Mouse (Mus musculus) spleen, adult 2 months (tissue): Measurements from ENCODE around the gene Cp. TPM values are rescaled to one million over a fixed set of nuclear protein-coding genes. Genes with fewer than 3 reads are reported as not detected.

Experiments used
- DNase-seq, 2 experiments: peaks; one replicate each; pipeline versions ENCODE4 v3.0.0 to v3.0.0-alpha.2; 2012 to 2021; ENCODE audit warnings: low spot score in 2 of 2, low read depth in 1 of 2
- H3K27ac ChIP-seq: fragments of 200-500 bp; 2 replicates; pipeline ENCODE4 v1.5.1; 2012; ENCODE audit warnings: low read length, inconsistent platforms; ENCODE audit not compliant: insufficient read depth
- H3K27me3 ChIP-seq: fragments of 200-500 bp; 2 replicates; pipeline ENCODE4 v1.6.1; 2012; ENCODE audit warnings: mild to moderate bottlenecking, moderate library complexity, low read length, inconsistent platforms; ENCODE audit not compliant: control insufficient read depth, insufficient read depth
- H3K36me3 ChIP-seq: fragments of 200-500 bp; 2 replicates; pipeline ENCODE4 v1.6.1; 2012; ENCODE audit warnings: mild to moderate bottlenecking, low read length, inconsistent platforms; ENCODE audit not compliant: control insufficient read depth, insufficient read depth
- H3K4me1 ChIP-seq: fragments of 200-500 bp; 2 replicates; pipeline ENCODE4 v1.6.1; 2011; ENCODE audit warnings: inconsistent platforms; ENCODE audit not compliant: control insufficient read depth, insufficient read depth, insufficient read length
- H3K4me3 ChIP-seq: fragments of 200-500 bp; 2 replicates; pipeline ENCODE4 v1.5.1; 2011; ENCODE audit warnings: mild to moderate bottlenecking, inconsistent platforms; ENCODE audit not compliant: insufficient read depth, insufficient read length; ENCODE audit errors: extremely low read depth
- CTCF ChIP-seq: fragments of 200-500 bp; IDR thresholded peaks from 2 replicates; pipeline ENCODE4 v1.5.1; 2011; ENCODE audit warnings: mild to moderate bottlenecking, inconsistent platforms; ENCODE audit not compliant: insufficient read depth, insufficient read length, insufficient replicate concordance; ENCODE audit errors: extremely low read depth
- POLR2A ChIP-seq: fragments of 200-500 bp; IDR thresholded peaks from 2 replicates; pipeline ENCODE4 v1.6.1; 2011; ENCODE audit warnings: low read depth, low read length, inconsistent platforms
- WGBS: fragments of 180-500 bp; shearing (Covaris S2); methylation state at CpG from one replicate; pipeline ENCODE4 v1.1.7; 2018; 5-methylcytosine and 5-hydroxymethylcytosine counted together
- polyA plus RNA-seq: library from polyadenylated mRNA; depleted of rRNA; stranded (reverse); fragments of >200 nt; gene quantifications from 2 replicates; pipeline ENCODE4 v1.2.3, GENCODE M21; 2012

Gene Cp
- polyA plus RNA-seq, 1 experiment, result 6.3 TPM

DNA sequence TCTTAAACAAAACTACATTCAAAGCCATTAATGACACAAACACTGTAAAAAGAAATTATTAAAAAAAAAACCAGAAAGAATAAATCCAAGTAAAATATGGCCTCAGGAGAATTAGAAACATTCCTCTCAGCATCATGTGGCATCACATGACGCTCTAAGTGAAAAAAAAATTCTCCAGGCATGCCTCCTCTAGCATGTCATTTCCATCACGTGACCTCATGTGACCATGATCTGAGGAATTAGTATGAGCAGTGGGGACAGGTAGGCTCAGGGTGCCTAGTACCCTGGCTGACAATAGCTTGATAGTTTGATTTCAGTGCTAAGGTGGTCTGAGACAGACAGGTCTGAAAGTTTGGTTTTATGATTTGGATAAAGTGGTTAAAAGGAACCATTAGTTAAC is 24.3 kb downstream of the Cp start:
- Histone ChIP-seq H3K36me3 (no peaks in the 10 kb centered on the region), H3K27ac (no peak overlapping the region), H3K4me3 (no peak overlapping the region), H3K4me1 (no peaks in the 10 kb centered on the region), H3K27me3 (no peaks in the 10 kb centered on the region)
- TF ChIP-seq CTCF (no peak), POLR2A (no peak)
- 87% methylated on average over 2 of the region's 2 CpGs for WGBS
- DNase-seq, result no peak

DNA sequence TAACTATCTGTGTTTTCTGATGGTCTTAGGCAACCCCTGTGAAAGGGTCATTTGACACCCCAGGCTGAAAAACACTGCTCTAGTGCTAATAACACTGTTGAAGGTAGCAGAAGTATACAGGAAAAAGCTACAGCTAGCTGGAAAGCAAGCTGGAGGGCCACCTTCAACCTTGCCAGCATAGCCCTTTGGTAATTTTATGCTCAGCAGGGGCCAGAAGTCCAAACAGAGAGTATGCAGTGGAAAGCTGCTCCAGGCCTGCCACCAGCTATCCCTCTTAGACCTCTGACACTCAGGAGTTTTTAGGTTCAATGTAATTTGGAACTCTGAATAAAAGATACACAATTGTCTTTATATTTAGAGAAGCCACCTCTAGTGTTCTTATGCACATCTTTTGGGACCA is 26.0 kb downstream of the Cp start:
- no peak for DNase-seq
- no peaks in the 10 kb centered on the region for H3K4me1 ChIP-seq
- no peak overlapping the region for H3K4me3 ChIP-seq
- no peak overlapping the region for H3K27ac ChIP-seq
- no peak for TF ChIP-seq CTCF
- no peak for TF ChIP-seq POLR2A
- no peaks in the 10 kb centered on the region for H3K36me3 ChIP-seq
- no peaks in the 10 kb centered on the region for H3K27me3 ChIP-seq

DNA sequence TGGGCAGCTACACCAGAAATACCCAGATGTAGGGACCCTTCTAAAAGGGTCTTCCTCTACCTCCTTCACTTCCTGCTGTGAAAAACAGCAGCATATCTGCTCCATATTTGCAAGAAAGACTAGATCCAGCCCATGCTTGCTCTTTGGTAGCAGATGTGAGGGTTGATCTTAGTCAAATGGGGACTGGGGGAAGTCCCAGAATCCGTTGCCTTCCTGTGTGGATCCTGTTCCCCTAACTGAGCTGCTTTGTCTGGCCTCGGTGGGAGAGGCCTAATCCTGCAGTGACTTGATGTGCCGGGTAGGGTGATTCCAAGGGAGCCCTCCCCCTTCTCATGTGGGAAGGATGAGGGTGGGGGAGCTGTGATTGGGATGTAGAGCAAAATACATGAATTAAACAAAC is 29.3 kb downstream of the Cp start:
- Histone ChIP-seq H3K4me1 (no peaks in the 10 kb centered on the region), H3K27me3 (no peaks in the 10 kb centered on the region), H3K27ac (no peak overlapping the region), H3K4me3 (no peak overlapping the region), H3K36me3 (no peaks in the 10 kb centered on the region)
- DNase-seq, result no peak
- TF ChIP-seq POLR2A (no peak), CTCF (no peak)
- WGBS, result 66% methylated on average over 3 of the region's 3 CpGs

DNA sequence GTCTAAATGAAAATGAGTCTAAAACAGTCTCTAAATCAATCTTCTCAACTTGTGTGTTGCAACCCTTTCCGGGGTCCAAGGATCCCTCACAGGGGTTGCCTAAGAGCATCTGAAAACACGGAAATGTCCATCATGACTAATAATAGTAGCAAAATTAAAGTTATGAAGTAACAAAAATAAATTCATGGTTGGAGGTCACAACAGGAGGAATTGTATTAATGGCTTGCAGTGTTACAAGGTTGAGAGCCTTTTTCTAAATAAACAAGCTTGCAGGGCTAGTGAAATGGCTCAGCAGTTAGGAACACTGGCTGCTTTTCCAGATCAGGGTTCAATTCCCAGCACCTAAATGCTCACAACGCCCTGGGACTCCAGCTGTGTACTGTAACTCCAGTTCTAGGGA is 33.2 kb downstream of the Cp start:
- WGBS, result 83% methylated on average over 3 of the region's 3 CpGs
- no peak overlapping the region for H3K27ac ChIP-seq

DNA sequence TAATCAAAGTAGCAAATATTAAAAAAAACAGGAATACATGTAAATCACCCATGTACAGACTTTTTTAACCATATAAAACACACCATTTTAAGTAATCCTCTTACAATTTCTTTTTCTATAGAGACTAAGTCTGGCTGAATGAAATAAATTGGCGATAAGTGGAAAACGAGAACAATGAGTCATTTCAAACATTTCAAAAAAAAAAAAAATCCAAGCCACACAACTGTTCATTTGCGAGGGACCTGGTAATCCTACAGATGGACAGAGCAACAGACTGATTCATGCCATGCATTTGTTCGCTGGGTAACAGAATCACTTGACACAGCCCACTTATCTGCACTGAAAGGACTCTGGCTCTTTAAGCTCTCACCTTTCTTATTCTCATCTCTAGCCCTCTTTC is 35.5 kb downstream of the Cp start:
- no peak for DNase-seq
- Histone ChIP-seq H3K27ac (no peak overlapping the region), H3K27me3 (no peaks in the 10 kb centered on the region), H3K4me3 (no peak overlapping the region), H3K36me3 (peaks cover 8% of the 10 kb centered on the region), H3K4me1 (no peaks in the 10 kb centered on the region)
- WGBS, result 88% methylated on average over 4 of the region's 4 CpGs
- TF ChIP-seq CTCF (no peak), POLR2A (no peak)

More for the DNA sequence above, 33.2 kb downstream of the Cp start:
- no peak for DNase-seq
- Histone ChIP-seq H3K4me1 (no peaks in the 10 kb centered on the region), H3K27me3 (no peaks in the 10 kb centered on the region), H3K4me3 (no peak overlapping the region), H3K36me3 (no peaks in the 10 kb centered on the region)
- no peak for TF ChIP-seq CTCF
- no peak for TF ChIP-seq POLR2A

DNA sequence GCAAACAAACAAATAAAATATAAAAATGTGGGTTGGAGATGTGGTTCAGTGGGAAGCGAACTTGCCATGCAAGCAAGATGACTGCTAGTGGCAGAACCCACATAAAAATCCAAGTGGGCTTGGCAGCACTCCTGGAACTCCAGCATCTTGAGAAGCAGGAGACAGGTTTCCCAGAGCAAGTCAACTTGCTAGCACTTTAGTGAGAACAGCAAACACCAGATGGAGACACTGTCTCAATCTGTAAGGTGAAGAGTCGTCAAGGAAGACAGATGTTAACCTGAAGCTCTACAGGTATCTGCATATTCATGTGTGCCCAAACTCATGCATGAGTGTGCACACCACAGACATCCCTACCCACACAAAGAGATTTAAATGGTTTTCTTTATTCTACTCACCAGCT is 42.7 kb downstream of the Cp start:
- 81% methylated on average over 2 of the region's 2 CpGs for WGBS
- Histone ChIP-seq H3K27me3 (no peaks in the 10 kb centered on the region), H3K4me1 (no peaks in the 10 kb centered on the region), H3K27ac (no peak overlapping the region), H3K4me3 (no peak overlapping the region), H3K36me3 (peaks cover 31% of the 10 kb centered on the region)
- no peak for DNase-seq
- TF ChIP-seq POLR2A (no peak), CTCF (no peak)

DNA sequence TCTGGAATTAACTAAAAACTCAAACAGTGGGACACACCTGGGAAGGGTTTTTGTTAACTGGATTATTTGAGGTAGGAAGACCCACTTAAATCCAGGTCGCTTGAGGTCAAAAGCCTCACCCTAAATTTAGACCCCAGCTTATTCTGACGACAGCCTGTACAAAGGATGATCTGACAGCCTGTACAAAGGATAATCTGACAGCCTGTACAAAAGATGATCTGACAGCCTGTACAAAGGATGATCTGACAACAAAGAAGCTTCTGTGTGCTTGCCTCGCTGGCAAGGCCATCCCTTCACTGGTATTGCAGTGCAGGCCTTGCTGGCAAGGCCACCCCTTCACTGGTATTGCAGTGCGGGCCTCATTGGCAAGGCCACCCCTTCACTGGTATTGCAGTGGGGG is 44.0 kb downstream of the Cp start:
- H3K27ac ChIP-seq, result no peak overlapping the region
- H3K4me3 ChIP-seq, result no peak overlapping the region
- WGBS, result 88% methylated on average over 4 of the region's 4 CpGs
- TF ChIP-seq CTCF, result no peak
- no peak for TF ChIP-seq POLR2A
- H3K27me3 ChIP-seq, result no peaks in the 10 kb centered on the region
- peaks cover 30% of the 10 kb centered on the region for H3K36me3 ChIP-seq
- no peaks in the 10 kb centered on the region for H3K4me1 ChIP-seq
- no peak for DNase-seq

DNA sequence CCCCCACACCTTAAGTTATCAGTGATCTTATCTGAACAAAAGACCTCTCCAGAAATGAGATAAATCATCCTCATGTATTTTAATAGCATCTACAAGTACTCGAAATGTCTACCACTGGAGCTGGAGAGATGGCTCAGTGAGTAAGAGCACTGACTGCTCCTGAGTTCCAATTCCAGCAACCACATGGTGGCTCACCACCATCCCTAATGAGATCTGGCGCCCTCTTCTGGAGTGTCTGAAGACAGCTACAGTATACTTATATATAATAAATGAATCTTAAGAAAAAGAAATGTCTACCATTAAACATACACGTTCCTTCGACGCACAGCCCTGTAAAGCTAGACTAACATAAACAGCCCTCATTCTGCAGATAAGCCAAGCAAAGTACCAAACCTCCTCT is 45.9 kb downstream of the Cp start:
- Histone ChIP-seq H3K4me3 (no peak overlapping the region), H3K27me3 (no peaks in the 10 kb centered on the region), H3K4me1 (no peaks in the 10 kb centered on the region), H3K27ac (no peak overlapping the region), H3K36me3 (peaks cover 29% of the 10 kb centered on the region)
- DNase-seq, result peak in 1 of 2 experiments; percentile 18
- 86% methylated on average over 5 of the region's 5 CpGs for WGBS
- TF ChIP-seq POLR2A (no peak), CTCF (no peak)
